In the genomic region with DNA sequence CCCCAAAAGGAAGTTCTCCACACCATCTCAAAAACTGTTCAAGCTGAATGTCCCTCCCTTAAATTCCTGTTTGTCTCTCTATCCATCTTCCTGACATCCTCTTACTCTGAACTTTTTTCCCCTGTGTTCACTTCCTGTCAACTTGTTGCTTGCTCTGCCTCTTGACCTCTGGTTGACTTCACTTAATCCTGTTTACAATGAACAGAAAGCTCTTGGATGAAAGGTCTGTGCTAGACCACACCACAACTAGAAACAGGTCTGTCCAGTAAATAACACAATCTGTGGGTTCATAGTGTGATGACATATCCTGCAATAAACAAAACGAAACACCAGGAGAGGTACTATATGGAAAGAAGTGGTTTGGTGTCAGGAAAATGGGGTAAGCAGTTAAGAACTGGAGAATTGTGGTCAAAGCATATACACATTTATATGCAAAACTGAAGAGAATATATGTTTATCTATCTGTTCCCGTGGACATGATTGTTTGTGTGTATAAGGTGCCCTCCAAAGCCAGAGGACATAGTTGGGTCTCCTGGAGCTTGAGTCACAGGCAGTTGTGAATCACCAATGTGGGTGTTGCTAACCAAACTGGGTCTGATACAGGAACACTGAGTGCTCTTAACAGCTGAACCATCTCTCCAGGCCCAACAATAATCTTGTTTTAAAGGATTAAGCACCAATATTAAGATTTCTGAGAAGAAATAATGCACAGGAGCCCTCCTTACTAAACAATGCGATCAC, we compare ENCODE assay signal across 14 mouse cellular contexts. TPM values are rescaled to one million over a fixed set of nuclear protein-coding genes. Genes with fewer than 3 reads are reported as not detected.
DNase-seq lines count a peak whose midpoint lies in the region; ATAC-seq and TF ChIP-seq lines count a peak whose summit lies in the region.
"Had no signal": no experiment of that assay in that cellular context is flagged by ENCODE, and none has a peak within 500 bp of the region (broad histone marks: within the 10 kb centered on the region; RNA-seq: fewer than 3 reads in every experiment).

No protein-coding gene starts in this region.

- intact Hi-C loops in gastrocnemius, adult 2 months (cut with DNase I), result no loop called here

- no peaks in the 10 kb centered on the region for H3K9me3 ChIP-seq in erythroblast, embryonic 14.5 days (ENCODE audit: control insufficient read depth, low read length)
- H3K9me3 ChIP-seq in liver, embryonic 13.5 days (replicated peaks), result no peaks in the 10 kb centered on the region
- no peaks in the 10 kb centered on the region for H3K9me3 ChIP-seq in liver, embryonic 11.5 days (ENCODE audit: control insufficient read depth, low read length)
- peaks cover 42% of the 10 kb centered on the region for H3K9me3 ChIP-seq in ES-Bruce4 (replicated peaks; ENCODE audit: control insufficient read depth, insufficient read depth, low read length, poor library complexity, severe bottlenecking)
- H3K9me3 ChIP-seq in limb, embryonic 10.5 days (replicated peaks), result no peaks in the 10 kb centered on the region
- no peaks in the 10 kb centered on the region for H3K9me3 ChIP-seq in forebrain, postnatal 0 days (ENCODE audit: low read length)
- H3K9me3 ChIP-seq: heart, embryonic 13.5 days; hindbrain, embryonic 10.5 days had no signal

- no peak overlapping the region for H3K9ac ChIP-seq in liver, embryonic 13.5 days
- no peak overlapping the region for H3K9ac ChIP-seq in liver, embryonic 11.5 days (ENCODE audit: low read depth, low read length)
- no peak overlapping the region for H3K9ac ChIP-seq in ES-Bruce4 (ENCODE audit: low read depth, poor library complexity, severe bottlenecking)
- no peak overlapping the region for H3K9ac ChIP-seq in forebrain, postnatal 0 days

- ATAC-seq in erythroblast, adult 5-6 weeks (replicated peaks; ENCODE audit: low FRiP score, poor library complexity, severe bottlenecking), result no peak
- no peak for ATAC-seq in liver, embryonic 13.5 days (ENCODE audit: low read depth)
- no peak for ATAC-seq in liver, embryonic 11.5 days (replicated peaks; ENCODE audit: low FRiP score)
- ATAC-seq in forebrain, postnatal 0 days, result no peak
- ATAC-seq: activated CD4-positive, CD25-positive, alpha-beta regulatory T cell, adult 4 months had no signal

- TF ChIP-seq CTCF in ES-Bruce4 (IDR thresholded peaks at IDR 0.05; ENCODE audit: low read depth, low read length), result no peak
- TF ChIP-seq CTCF in gastrocnemius, adult 2 months (IDR thresholded peaks at IDR 0.05), result no peak
- TF ChIP-seq CTCF in forebrain, postnatal 0 days (IDR thresholded peaks at IDR 0.05; ENCODE audit: low read depth), result no peak

- H3K27me3 ChIP-seq in erythroblast, embryonic 14.5 days (ENCODE audit: control insufficient read depth), result no peaks in the 10 kb centered on the region
- H3K27me3 ChIP-seq in liver, embryonic 13.5 days, result no peaks in the 10 kb centered on the region
- no peaks in the 10 kb centered on the region for H3K27me3 ChIP-seq in liver, embryonic 11.5 days (replicated peaks; ENCODE audit: control insufficient read depth, insufficient read depth, low read length)
- no peaks in the 10 kb centered on the region for H3K27me3 ChIP-seq in ES-Bruce4 (ENCODE audit: control insufficient read depth, insufficient read depth, low read length, poor library complexity, severe bottlenecking)
- H3K27me3 ChIP-seq in limb, embryonic 10.5 days (ENCODE audit: low read depth, poor library complexity, severe bottlenecking), result no peaks in the 10 kb centered on the region
- H3K27me3 ChIP-seq in forebrain, postnatal 0 days (ENCODE audit: insufficient read depth, low read length), result no peaks in the 10 kb centered on the region
- H3K27me3 ChIP-seq: heart, embryonic 13.5 days had no signal

- H3K4me3 ChIP-seq in erythroblast, embryonic 14.5 days (replicated peaks), result peak overlapping the region; percentile 87
- no peak overlapping the region for H3K4me3 ChIP-seq in liver, embryonic 13.5 days (replicated peaks)
- no peak overlapping the region for H3K4me3 ChIP-seq in liver, embryonic 11.5 days (ENCODE audit: low read depth, low read length)
- H3K4me3 ChIP-seq in ES-Bruce4 (ENCODE audit: low read depth, low read length), result no peak overlapping the region
- no peak overlapping the region for H3K4me3 ChIP-seq in limb, embryonic 10.5 days
- H3K4me3 ChIP-seq in gastrocnemius, adult 2 months, result no peak overlapping the region
- no peak overlapping the region for H3K4me3 ChIP-seq in forebrain, postnatal 0 days (ENCODE audit: low read depth, low read length)

- H3K4me2 ChIP-seq in liver, embryonic 13.5 days, result peak overlapping the region; percentile 82
- no peak overlapping the region for H3K4me2 ChIP-seq in liver, embryonic 11.5 days
- no peak overlapping the region for H3K4me2 ChIP-seq in forebrain, postnatal 0 days (ENCODE audit: low read depth)

- TF ChIP-seq POLR2A in ES-Bruce4 (IDR thresholded peaks at IDR 0.05; ENCODE audit: insufficient read depth, low read length), result no peak

- no peak for DNase-seq in liver, embryonic 13.5 days
- no peak for DNase-seq in liver, embryonic 11.5 days (ENCODE audit: low spot score)
- no peak for DNase-seq in limb, embryonic 10.5 days (ENCODE audit: low spot score)
- no peak for DNase-seq in gastrocnemius, adult 2 months
- DNase-seq in forebrain, postnatal 0 days, result no peak
- DNase-seq: gastrocnemius, postnatal 36 days; thymus, adult 2 months had no signal

- H3K27ac ChIP-seq in liver, embryonic 13.5 days, result no peak overlapping the region
- no peak overlapping the region; the same call in 1 of the 2 replicates for H3K27ac ChIP-seq in liver, embryonic 11.5 days (ENCODE audit: low read depth, low read length)
- peak overlapping the region; percentile 20; the same call in 1 of the 2 replicates for H3K27ac ChIP-seq in ES-Bruce4 (ENCODE audit: insufficient read depth, low read length)
- 0 out of 2 replicates have a peak overlapping the region, but pooled peaks have one; percentile 98 for H3K27ac ChIP-seq in limb, embryonic 10.5 days
- no peak overlapping the region for H3K27ac ChIP-seq in gastrocnemius, adult 2 months
- H3K27ac ChIP-seq in forebrain, postnatal 0 days (ENCODE audit: low read depth, low read length), result no peak overlapping the region
- H3K27ac ChIP-seq: macrophage had no signal

- H3K4me1 ChIP-seq in erythroblast, embryonic 14.5 days (ENCODE audit: control insufficient read depth), result peaks cover 33% of the 10 kb centered on the region
- H3K4me1 ChIP-seq in liver, embryonic 13.5 days (replicated peaks), result peaks cover 40% of the 10 kb centered on the region
- peaks cover 15% of the 10 kb centered on the region for H3K4me1 ChIP-seq in liver, embryonic 11.5 days (replicated peaks; ENCODE audit: control insufficient read depth, insufficient read depth, low read length)
- no peaks in the 10 kb centered on the region for H3K4me1 ChIP-seq in ES-Bruce4 (ENCODE audit: control insufficient read depth, insufficient read depth, low read length)
- peaks cover 27% of the 10 kb centered on the region for H3K4me1 ChIP-seq in limb, embryonic 10.5 days
- 0 out of 2 replicates have a peak, but pooled peaks cover 3% of the 10 kb centered on the region for H3K4me1 ChIP-seq in forebrain, postnatal 0 days (ENCODE audit: insufficient read depth)

- peaks cover 25% of the 10 kb centered on the region for H3K36me3 ChIP-seq in erythroblast, embryonic 14.5 days (ENCODE audit: control insufficient read depth)
- peaks cover 17% of the 10 kb centered on the region for H3K36me3 ChIP-seq in liver, embryonic 13.5 days
- peaks cover 7% of the 10 kb centered on the region for H3K36me3 ChIP-seq in liver, embryonic 11.5 days (ENCODE audit: control insufficient read depth, insufficient read depth, low read length)
- H3K36me3 ChIP-seq in ES-Bruce4 (ENCODE audit: control insufficient read depth, insufficient read depth, low read length, poor library complexity, severe bottlenecking), result peaks cover 21% of the 10 kb centered on the region
- H3K36me3 ChIP-seq in limb, embryonic 10.5 days, result peaks cover 19% of the 10 kb centered on the region
- H3K36me3 ChIP-seq in forebrain, postnatal 0 days (ENCODE audit: insufficient read depth), result no peaks in the 10 kb centered on the region

- no peak for TF ChIP-seq EP300 in ES-Bruce4 (IDR thresholded peaks at IDR 0.05; ENCODE audit: insufficient read depth, low read depth, low read length)

- 79% methylated on average over 3 of the region's 3 CpGs for WGBS in liver, embryonic 13.5 days (ENCODE audit: insufficient replicate concordance)
- 83% methylated on average over 3 of the region's 3 CpGs for WGBS in liver, embryonic 11.5 days
- whole genome bisulfite sequencing in limb, embryonic 10.5 days, result 78% methylated on average over 3 of the region's 3 CpGs
- 96% methylated on average over 3 of the region's 3 CpGs for WGBS in forebrain, postnatal 0 days

RNA-seq across cellular contexts. Expression of a gene that starts 1.3 kb away (rescaled TPM):
- polyA plus RNA-seq in erythroblast, embryonic 14.5 days (2012), result 13.5 and 15.7 TPM in 2 replicates
- 37.2 and 67.4 TPM in 2 replicates for total RNA-seq in erythroblast, adult 5-6 weeks (2015; ENCODE audit: low replicate concordance)
- total RNA-seq in erythroblast, adult 5-6 weeks (2017; ENCODE audit: low replicate concordance), result 39.2 and 80.6 TPM in 2 replicates
- 169 and 189 TPM in 2 replicates for polyA plus RNA-seq in liver, embryonic 13.5 days (2015; fragmentation: Nextera tagmentation; extraction: Ambion mirVana)
- polyA plus RNA-seq in liver, embryonic 11.5 days (2014; fragmentation: Nextera tagmentation; extraction: Ambion mirVana), result 334 and 345 TPM in 2 replicates
- polyA plus RNA-seq in ES-Bruce4 (2011; ENCODE audit: insufficient read depth, insufficient read length, low read depth, missing spikeins), result 127 and 130 TPM in 2 replicates
- 257 and 309 TPM in 2 replicates for polyA plus RNA-seq in limb, embryonic 10.5 days (2016; fragmentation: Nextera tagmentation; extraction: Ambion mirVana)
- total RNA-seq in gastrocnemius, adult 2 months (2021), result 1 to 10 TPM; 7.0 to 7.3 TPM
- total RNA-seq in forebrain, postnatal 0 days (2014; rRNA removed), result 48.6 and 50.3 TPM in 2 replicates
- polyA plus RNA-seq in forebrain, postnatal 0 days (2015; fragmentation: Nextera tagmentation; extraction: Ambion mirVana), result 89.8 and 96.3 TPM in 2 replicates

Comparison
In these comparisons a context has a peak if more than half of its experiments do, and no peak if none do; other contexts are left out.
1. H3K27ac ChIP-seq: peak in ES-Bruce4 (single experiment) and limb, embryonic 10.5 days (single experiment); none in liver, embryonic 13.5 days (single experiment), liver, embryonic 11.5 days (single experiment), gastrocnemius, adult 2 months (single experiment) and forebrain, postnatal 0 days (single experiment).